Mouse (Mus musculus) kidney, postnatal 36 days (tissue): ENCODE results near the gene Stkld1.

Source experiments
- DNase-seq, 2 experiments: peaks; one replicate each; pipeline ENCODE4 v3.0.0; 2021 to 2022; ENCODE audit warnings: mixed read lengths in 2 of 2

The Stkld1 gene

DNA sequence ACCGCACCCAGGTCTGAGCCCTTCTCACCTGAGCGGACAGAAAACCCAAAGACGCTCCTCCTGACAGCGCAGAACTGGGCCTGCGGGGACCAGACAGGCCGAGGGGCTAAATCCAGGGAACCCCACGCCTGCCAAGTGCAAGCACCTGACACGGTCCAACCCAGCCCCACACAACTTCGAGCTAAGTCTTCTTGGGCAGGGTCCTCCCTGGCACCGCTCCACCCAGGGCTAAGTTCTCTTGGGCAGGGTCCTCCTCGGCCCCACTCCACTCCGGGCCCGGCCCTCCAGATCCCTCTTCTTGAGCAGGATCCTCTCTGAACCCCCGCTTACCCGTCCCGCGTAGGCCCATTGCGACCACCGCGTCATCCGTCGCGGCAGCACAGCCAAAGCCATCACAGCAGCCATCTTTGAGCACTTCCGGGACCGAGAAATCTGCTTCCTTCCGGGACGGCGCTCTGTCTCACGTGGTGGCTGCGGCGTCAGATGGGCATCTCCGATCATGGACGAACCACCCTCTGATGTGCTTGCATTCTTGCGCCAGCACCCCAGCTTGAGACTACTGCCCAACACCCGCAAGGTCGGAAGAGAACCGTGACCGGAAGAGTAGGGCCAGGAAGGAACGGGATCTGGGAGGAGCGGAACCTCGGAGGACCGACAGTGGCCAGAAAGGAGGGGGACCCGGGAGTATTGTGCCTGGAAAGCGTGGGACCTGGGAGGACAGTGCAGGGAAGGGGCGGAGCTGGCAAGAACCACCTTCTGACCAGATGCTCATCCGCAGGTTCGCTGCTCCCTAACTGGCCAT, 17.7 kb upstream of the Stkld1 start, which contains the start of the genes Surf2 and Surf1:
TSS of gene Surf2 (plus strand) at position 441 of the 802 bp plus-strand sequence.
TSS of gene Surf1 (minus strand) at position 604 of the 802 bp plus-strand sequence.
- DNase-seq: peak; percentile 86 to 88

- no peak for DNase-seq
These were observed 17.1 kb upstream of the Stkld1 start for GRCm38 (mm10) chr2:26916738-26917137.

- DNase-seq: no peak
These were observed 14.2 kb upstream of the Stkld1 start for GRCm38 (mm10) chr2:26919684-26920083.

DNA sequence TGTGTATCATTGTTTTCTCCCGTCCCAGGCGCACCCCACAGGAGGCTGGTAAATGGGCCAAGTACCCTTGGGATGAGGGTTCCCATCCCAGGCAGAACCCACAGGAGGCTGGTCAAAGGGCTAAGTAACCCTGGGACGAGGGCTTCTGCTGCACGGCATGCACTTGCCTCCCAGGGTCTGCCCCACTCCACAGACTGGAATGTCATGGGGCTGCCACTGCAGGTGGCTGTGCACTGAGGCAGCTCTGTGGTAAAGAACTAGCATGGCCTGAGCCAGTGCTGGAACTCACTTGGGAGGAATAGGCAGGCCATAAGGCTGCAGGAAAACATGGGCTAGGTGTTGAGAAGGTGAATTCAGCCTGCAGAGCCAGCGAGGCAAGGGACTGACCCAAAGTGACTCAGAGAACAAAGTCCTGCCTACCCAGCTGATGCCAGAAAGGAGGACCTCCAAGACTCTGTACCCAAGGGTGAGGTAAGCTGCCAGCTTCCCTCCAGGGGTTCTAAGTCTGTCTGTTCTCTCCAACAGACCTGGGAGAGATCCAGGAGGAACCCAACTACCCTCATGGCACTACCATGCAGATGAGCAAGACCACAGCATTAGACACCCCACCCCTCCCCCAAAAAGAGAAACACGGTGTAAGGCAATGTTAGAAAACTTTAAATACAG, 13.5 kb upstream of the Stkld1 start:
- DNase-seq: peak; percentile 71 to 82

GRCm38 (mm10) chr2:26921784-26922183, 12.1 kb upstream of the Stkld1 start:
- DNase-seq: peak; percentile 59 to 73

DNA sequence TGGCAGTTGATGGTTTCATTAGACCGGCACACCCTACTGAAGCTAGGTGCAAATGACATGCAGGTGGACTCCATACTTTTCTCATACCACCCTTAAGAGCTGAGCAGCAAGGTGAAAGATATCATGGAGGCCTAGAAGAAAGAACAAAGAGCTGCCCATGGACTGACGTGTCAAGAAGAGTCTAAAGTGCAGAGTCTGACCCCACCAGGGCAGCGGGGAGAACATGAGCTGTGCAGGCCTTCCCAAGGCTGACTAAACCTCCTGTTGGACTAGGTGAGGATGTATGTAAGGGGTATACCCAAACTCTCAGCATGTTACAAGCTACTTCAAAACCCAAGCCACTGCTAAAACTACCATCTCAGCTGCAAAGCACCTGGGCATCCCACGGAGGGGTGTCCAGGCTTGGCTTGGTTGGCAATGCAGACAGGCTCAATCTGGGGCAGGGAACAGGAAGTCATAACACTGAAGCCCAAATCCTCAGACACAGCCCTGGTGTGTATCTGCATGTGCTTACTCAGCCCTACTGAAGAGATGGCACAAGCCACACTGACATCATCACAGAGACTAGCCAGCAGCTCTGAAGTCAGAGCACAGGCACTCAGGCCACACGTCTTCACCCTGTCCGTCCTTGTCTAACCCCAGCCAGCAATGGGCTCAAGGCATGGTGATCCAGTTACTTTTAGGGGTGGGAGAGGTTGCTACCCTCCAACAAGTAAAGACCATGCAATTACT, 5.9 kb upstream of the Stkld1 start:
- DNase-seq: peak; percentile 46 to 54

DNA sequence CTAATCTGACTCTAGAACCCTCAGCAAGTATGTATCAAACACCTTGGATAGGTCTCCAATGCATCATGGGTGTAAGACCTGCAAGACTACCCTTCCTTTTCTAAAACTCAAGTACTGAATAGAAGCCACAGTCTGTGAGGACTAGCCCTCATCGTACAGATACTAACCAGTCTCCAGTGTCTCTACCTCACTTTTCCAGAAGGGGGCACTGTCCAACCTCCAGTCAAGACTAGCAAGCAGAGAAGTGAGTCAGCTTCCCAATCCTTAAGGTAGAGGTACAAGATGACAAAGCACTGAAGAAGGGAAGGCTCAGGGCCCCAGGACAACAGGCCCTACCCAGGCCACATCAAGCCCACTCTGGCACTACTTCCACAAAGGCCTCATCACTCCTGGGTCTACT, 3.5 kb upstream of the Stkld1 start:
- peak; percentile 78 to 79 for DNase-seq

GRCm38 (mm10) chr2:26932473-26933303, 1.2 kb upstream of the Stkld1 start:
- DNase-seq: peak; percentile 66 to 74

GRCm38 (mm10) chr2:26935286-26935685, 1.4 kb downstream of the Stkld1 start:
- no peak for DNase-seq

DNA sequence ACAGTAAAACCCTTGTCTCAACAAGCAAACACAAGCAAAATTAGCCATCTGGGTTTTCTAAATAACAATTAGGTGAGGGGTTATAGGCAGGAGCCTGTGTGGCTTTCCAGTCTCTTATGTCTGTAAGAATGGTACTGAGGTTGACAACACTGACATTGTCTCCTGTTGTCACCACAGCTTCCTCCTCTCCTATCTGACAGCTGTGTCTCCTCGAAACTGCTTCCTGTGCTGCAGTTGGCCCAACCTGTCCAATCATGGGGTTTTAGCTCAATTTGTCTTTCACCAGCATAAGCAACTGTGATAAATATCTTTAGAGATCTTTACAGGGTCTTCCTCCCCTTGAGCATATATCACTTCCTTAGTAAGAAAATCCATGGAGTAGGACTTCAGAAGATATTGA, 2.6 kb downstream of the Stkld1 start:
- DNase-seq: no peak

DNA sequence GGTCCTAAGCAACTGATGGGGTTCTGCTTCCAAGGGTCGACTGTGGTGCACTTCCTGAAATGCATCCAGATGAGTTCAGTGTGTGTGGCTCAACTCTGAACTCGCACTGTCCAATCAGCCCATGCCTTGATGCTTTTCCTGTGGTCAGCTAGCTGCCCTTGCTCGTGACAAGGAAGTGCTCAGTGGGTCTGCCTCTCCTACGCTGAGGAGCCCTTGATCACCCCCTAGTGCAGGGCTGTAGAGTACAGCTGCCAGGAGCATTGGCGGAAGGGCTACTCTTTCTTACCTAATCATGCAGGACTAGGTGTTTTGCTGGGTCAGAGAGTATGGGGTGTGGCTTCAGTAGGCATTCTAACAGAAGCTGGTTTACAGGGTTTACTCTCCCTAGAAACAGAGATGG, 7.7 kb downstream of the Stkld1 start:
- peak; percentile 39 to 42 for DNase-seq

- DNase-seq: no peak
These were observed 9.4 kb downstream of the Stkld1 start for GRCm38 (mm10) chr2:26943253-26943652.

- DNase-seq: no peak
These were observed 16.6 kb downstream of the Stkld1 start for GRCm38 (mm10) chr2:26950411-26950810.

DNA sequence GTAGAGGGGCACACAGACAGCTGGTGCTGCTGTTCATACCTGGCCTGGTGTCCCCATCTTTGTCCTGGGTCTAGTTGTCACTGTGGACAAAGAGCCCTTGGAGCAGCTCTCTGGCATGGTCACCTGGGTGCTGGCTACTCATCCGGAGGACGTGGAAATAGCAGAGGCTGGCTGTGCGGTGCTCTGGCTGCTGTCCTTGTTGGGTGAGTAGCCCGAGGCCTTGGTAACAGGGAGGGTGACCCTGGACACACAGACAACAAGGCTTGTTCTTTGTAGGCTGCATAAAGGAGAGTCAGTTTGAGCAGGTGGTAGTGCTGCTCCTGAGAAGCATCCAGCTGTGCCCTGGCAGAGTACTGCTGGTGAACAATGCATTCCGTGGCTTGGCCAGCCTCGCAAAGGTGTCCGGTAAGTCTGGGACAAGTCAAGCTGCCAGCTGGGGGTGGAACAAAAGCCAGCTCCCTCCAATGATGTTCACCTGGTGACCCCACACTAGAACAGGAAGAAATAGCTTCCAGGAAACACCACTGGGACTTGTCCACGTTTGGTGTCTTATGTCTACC, 17.6 kb downstream of the Stkld1 start:
- DNase-seq: no peak

- no peak for DNase-seq
These were observed 18.3 kb downstream of the Stkld1 start for GRCm38 (mm10) chr2:26952193-26952592.

DNA sequence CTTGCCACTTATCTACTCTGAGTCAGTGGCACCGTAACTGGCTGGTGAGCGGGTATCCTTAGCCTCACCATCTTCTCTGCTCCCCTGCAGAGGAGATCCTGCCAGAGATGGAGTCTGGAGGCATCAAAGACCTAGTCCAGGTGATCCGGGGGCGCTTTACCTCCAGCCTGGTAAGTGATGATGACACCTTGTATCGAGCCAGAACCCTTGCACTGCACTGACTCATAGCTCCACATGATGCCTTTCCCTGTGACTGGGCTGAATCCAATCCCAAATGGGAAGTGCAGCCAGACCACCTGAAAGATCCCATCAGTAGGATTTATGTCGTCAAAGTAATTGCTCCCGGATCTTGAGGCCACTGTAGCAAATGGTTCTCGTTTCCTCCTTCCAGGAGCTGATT, 19.0 kb downstream of the Stkld1 start:
- no peak for DNase-seq

GRCm38 (mm10) chr2:26954735-26955395, 21.0 kb downstream of the Stkld1 start:
- DNase-seq: no peak

DNA sequence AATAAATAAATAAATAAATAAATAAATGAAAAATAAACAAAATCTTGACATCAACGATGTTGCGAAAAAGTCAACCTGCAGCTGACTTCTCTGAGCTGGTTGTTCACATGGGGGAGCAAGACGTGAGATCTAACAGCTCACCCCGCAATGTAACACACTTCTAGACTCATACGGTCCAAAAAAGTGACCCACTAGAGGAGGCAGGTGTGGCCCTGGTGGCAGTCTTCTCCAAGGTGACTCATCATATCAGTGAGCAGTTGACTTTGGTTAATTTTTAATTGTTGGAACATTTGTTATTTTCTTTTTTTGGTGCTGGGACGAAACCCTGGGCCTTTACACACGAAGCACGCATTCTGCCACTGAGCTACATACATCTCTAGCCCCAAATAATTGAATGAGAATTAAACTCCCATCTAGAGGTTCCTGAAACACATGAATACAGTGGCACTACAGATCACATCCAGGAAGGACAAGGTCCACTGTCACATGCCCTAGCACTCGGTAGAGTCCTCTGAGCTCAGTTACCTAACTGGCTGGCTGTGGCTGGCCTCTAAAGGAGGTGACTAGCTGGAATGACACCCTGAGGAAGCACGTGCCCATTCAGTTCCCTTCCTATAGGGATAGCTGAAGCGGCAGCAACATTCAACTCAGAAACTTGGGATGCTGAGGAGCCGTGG, 23.1 kb downstream of the Stkld1 start:
- DNase-seq: peak; percentile 30 to 40

DNA sequence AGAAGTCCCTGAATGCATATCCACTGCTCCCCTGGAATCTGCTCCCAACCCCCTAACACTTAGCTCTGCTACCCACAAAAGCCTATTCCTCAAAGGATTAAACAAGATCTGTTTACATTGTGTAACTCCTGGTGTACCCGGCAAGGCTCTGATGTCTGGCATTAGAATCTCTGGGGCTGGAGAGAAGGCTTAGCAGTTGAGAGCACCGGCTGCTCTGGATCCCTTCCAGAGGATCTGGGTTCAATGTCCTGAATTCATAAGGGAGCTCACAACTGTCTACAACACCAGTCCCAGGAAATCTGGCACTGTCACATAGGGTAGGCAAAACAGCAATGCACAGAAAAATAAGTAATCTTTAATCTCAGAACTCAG, 23.6 kb downstream of the Stkld1 start:
- DNase-seq: peak; percentile 23 to 37

GRCm38 (mm10) chr2:26960756-26961155, 26.9 kb downstream of the Stkld1 start:
- DNase-seq: peak; percentile 42 to 53
